Mouse (Mus musculus): ENCODE measurements around the gene Gm11569.

- TF ChIP-seq MAX (IDR thresholded peaks at IDR 0.05; ENCODE audit: low read length) (no peak), CTCF (conservative IDR thresholded peaks at IDR 0.05 in 1 of 2, IDR thresholded peaks at IDR 0.05 in 1 of 2; ENCODE audit: low read depth in 2 of 2, low read length in 2 of 2) (no peak), TCF12 (IDR thresholded peaks at IDR 0.05; ENCODE audit: low read depth, low read length) (no peak), JUND (conservative IDR thresholded peaks at IDR 0.05; ENCODE audit: low read depth, low read length) (no peak), MYC (IDR thresholded peaks at IDR 0.05; ENCODE audit: low read depth, low read length) (no peak), UBTF (IDR thresholded peaks at IDR 0.05; ENCODE audit: low read depth, low read length) (no peak), ZNF384 (IDR thresholded peaks at IDR 0.05; ENCODE audit: low read depth, low read length) (no peak), NRF1 (IDR thresholded peaks at IDR 0.05; ENCODE audit: low read depth, low read length) (no peak)
Measured at GRCm38 (mm10) chr11:99758877-99759276, 39.9 kb downstream of the Gm11569 start.
